Mouse (Mus musculus): ENCODE data around the gene Lrrc23. TPM values are rescaled to one million over a fixed set of nuclear protein-coding genes. Genes with fewer than 3 reads are reported as not detected.

Lrrc23 gene
- total and polyA plus RNA-seq, 2 experiments from 2014 or later = 13.7 to 14.7 TPM

- H3K27ac ChIP-seq (ENCODE audit: low read depth, low read length) = no peak overlapping the region
- no peak overlapping the region for H3K4me3 ChIP-seq (ENCODE audit: low read depth, low read length)
- no peak for ATAC-seq
- no peak overlapping the region for H3K9ac ChIP-seq
- no peaks in the 10 kb centered on the region for H3K9me3 ChIP-seq (ENCODE audit: low read length)
- H3K4me1 ChIP-seq (ENCODE audit: insufficient read depth) = no peaks in the 10 kb centered on the region
- no peaks in the 10 kb centered on the region for H3K27me3 ChIP-seq (ENCODE audit: insufficient read depth, low read length)
- TF ChIP-seq CTCF (IDR thresholded peaks at IDR 0.05; ENCODE audit: low read depth) = no peak
- H3K36me3 ChIP-seq (ENCODE audit: insufficient read depth) = no peaks in the 10 kb centered on the region
- WGBS = 45% methylated on average over 8 of the region's 8 CpGs
- DNase-seq = no peak
- no peak overlapping the region for H3K4me2 ChIP-seq (ENCODE audit: low read depth)
These were observed 7.4 kb upstream of the Lrrc23 start for GRCm38 (mm10) chr6:124786756-124787420.

DNA sequence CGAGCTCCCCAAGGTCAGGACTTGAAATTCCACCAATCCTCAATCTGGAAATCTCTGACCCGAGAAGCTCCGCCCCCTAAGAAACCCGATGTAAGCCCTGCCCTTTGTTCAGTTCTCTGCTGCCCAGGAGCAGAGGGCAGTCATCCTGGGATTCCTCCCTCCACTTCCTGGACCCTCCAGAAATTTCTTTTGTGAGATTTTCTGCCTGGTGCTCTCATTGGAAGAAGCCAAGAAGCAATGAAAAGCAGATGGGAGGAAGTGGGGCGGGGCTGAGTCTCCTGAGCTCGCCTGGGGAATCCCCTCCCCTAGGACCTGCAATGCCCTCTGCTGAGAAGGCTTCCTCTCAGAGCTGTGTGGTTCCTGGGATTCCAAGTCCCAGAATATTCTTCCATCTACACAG is 2.9 kb upstream of the Lrrc23 start:
- H3K9me3 ChIP-seq (ENCODE audit: low read length) = no peaks in the 10 kb centered on the region
- 0 out of 2 replicates have a peak, but pooled peaks have one; percentile 12 for ATAC-seq
- H3K9ac ChIP-seq = no peak overlapping the region
- H3K4me3 ChIP-seq (ENCODE audit: low read depth, low read length) = no peak overlapping the region
- TF ChIP-seq CTCF (IDR thresholded peaks at IDR 0.05; ENCODE audit: low read depth) = no peak
- 32% methylated on average over 6 of the region's 6 CpGs for WGBS
- H3K27ac ChIP-seq (ENCODE audit: low read depth, low read length) = no peak overlapping the region
- no peaks in the 10 kb centered on the region for H3K27me3 ChIP-seq (ENCODE audit: insufficient read depth, low read length)
- DNase-seq = no peak
- H3K36me3 ChIP-seq (ENCODE audit: insufficient read depth) = no peaks in the 10 kb centered on the region
- peaks cover 2% of the 10 kb centered on the region; the same call in 1 of the 2 replicates for H3K4me1 ChIP-seq (ENCODE audit: insufficient read depth)
- no peak overlapping the region for H3K4me2 ChIP-seq (ENCODE audit: low read depth)

DNA sequence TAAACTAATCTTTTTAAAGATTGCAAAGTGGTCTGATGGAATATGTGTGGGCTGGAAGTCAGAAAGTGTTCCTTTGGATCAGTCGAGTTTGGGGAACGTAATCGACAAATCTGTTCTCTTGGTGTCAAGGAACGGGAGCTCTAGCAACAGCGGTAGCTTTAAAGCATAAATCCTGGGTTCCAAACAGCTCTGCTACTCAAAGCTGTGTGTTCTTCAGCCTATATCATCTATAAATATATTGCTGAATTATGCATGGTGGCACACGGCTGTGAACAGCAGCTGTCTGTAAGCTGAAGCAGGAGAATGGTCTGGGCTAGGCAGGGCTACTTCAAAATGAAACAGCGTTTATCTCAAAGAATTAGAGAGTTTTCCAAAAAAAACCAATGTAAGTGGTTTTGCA is 1.4 kb upstream of the Lrrc23 start:
- no peak for TF ChIP-seq CTCF (IDR thresholded peaks at IDR 0.05; ENCODE audit: low read depth)
- no peak for DNase-seq
- Histone ChIP-seq H3K27ac (ENCODE audit: low read depth, low read length) (no peak overlapping the region), H3K27me3 (ENCODE audit: insufficient read depth, low read length) (no peaks in the 10 kb centered on the region), H3K4me3 (ENCODE audit: low read depth, low read length) (no peak overlapping the region), H3K9ac (no peak overlapping the region), H3K4me1 (ENCODE audit: insufficient read depth) (peaks cover 2% of the 10 kb centered on the region; the same call in 1 of the 2 replicates), H3K36me3 (ENCODE audit: insufficient read depth) (no peaks in the 10 kb centered on the region), H3K9me3 (ENCODE audit: low read length) (no peaks in the 10 kb centered on the region), H3K4me2 (ENCODE audit: low read depth) (no peak overlapping the region)
- WGBS = 73% methylated on average over 7 of the region's 7 CpGs
- no peak for ATAC-seq

- Histone ChIP-seq H3K27ac (ENCODE audit: low read depth, low read length) (no peak overlapping the region), H3K9me3 (ENCODE audit: low read length) (no peaks in the 10 kb centered on the region), H3K4me3 (ENCODE audit: low read depth, low read length) (peak overlapping the region; percentile 28), H3K9ac (peak overlapping the region; percentile 26; the same call in 1 of the 2 replicates), H3K4me2 (ENCODE audit: low read depth) (peak overlapping the region; percentile 44), H3K4me1 (ENCODE audit: insufficient read depth) (peaks cover 2% of the 10 kb centered on the region; the same call in 1 of the 2 replicates), H3K27me3 (ENCODE audit: insufficient read depth, low read length) (no peaks in the 10 kb centered on the region), H3K36me3 (ENCODE audit: insufficient read depth) (no peaks in the 10 kb centered on the region)
- peak; percentile 19; the same call in 1 of the 2 replicates for TF ChIP-seq CTCF (IDR thresholded peaks at IDR 0.05; ENCODE audit: low read depth)
- WGBS = 4% methylated on average over 10 of the region's 10 CpGs
- ATAC-seq (no peak), DNase-seq (no peak)
These were observed 473 bp upstream of the Lrrc23 start for GRCm38 (mm10) chr6:124779984-124780416.

DNA sequence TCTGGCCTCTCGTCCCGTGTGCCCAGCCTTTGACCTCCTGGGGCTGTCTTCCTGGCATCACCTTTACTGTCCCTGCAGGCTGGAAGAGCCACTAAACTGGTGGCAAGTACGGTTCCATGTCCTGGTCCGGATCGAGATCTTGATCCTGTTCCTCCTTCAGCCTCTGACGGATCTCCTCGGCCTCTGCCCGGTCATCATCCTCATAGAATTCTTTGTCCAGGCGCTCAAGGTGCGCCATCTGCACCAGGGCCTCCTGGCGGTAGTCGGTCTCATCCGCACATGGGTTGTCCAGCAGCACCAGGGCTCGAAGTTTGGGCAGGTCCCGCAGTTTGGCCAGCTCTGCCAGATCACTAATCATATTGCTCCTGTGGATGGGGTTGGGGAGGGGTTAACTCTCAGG is 9.0 kb downstream of the Lrrc23 start:
- no peaks in the 10 kb centered on the region for H3K9me3 ChIP-seq (ENCODE audit: low read length)
- WGBS = 89% methylated on average over 15 of the region's 15 CpGs
- DNase-seq (no peak), ATAC-seq (no peak)
- no peak overlapping the region for H3K4me3 ChIP-seq (ENCODE audit: low read depth, low read length)
- H3K27ac ChIP-seq (ENCODE audit: low read depth, low read length) = no peak overlapping the region
- no peak for TF ChIP-seq CTCF (IDR thresholded peaks at IDR 0.05; ENCODE audit: low read depth)
- H3K4me1 ChIP-seq (ENCODE audit: insufficient read depth) = 0 out of 2 replicates have a peak, but pooled peaks cover 5% of the 10 kb centered on the region
- no peak overlapping the region for H3K9ac ChIP-seq
- no peaks in the 10 kb centered on the region; the same call in 1 of the 2 replicates for H3K36me3 ChIP-seq (ENCODE audit: insufficient read depth)
- no peak overlapping the region for H3K4me2 ChIP-seq (ENCODE audit: low read depth)
- no peaks in the 10 kb centered on the region for H3K27me3 ChIP-seq (ENCODE audit: insufficient read depth, low read length)

GRCm38 (mm10) chr6:124770013-124770412 is 9.5 kb downstream of the Lrrc23 start:
- 70% methylated on average over 7 of the region's 7 CpGs for WGBS

DNA sequence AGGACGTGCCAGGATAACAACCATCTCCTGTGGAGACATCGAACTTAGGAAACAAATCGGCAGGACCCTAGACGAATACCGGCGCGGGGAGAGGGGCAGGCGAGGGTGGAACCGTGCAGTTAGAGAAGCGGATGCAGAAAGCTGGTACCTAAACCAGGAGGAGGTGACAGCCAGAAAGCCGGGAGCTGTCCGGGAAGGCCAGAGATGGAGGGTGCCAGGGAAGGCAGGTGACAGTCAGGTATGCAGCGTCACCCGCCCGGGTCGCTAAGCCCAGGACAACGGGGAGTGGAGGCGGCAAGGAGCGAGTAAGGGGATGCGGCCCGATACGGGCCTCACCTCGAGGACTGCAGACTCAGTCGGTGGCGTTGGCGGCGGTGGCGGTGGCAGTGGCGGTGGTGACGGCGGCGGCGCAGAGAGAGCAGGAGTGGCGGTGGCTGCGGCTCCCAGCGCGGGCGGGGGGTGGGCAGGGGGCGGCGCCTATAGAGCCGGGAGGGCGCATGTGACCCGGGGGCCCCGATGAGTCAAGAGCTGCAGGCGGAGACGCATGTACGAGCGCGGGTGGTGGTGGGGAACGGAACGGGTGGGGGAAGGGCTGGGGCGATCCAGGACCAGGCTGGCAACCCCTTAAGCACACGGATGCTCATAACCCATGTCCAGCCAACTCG is 10.3 kb downstream of the Lrrc23 start, which contains the start of gene Eno2:
Gene Eno2, minus strand, starts transcription at position 573 of the 665 bp plus-strand sequence.
- peak; percentile 87 for DNase-seq

More at GRCm38 (mm10) chr6:124770013-124770412, 9.5 kb downstream of the Lrrc23 start:
- Histone ChIP-seq H3K36me3 (ENCODE audit: insufficient read depth) (no peaks in the 10 kb centered on the region; the same call in 1 of the 2 replicates), H3K9ac (peak overlapping the region; percentile 67), H3K9me3 (ENCODE audit: low read length) (no peaks in the 10 kb centered on the region), H3K27me3 (ENCODE audit: insufficient read depth, low read length) (no peaks in the 10 kb centered on the region), H3K27ac (ENCODE audit: low read depth, low read length) (peak overlapping the region; percentile 47; the same call in 1 of the 2 replicates), H3K4me1 (ENCODE audit: insufficient read depth) (0 out of 2 replicates have a peak, but pooled peaks cover 5% of the 10 kb centered on the region), H3K4me2 (ENCODE audit: low read depth) (peak overlapping the region; percentile 76), H3K4me3 (ENCODE audit: low read depth, low read length) (peak overlapping the region; percentile 54)
- ATAC-seq = no peak
- no peak for DNase-seq
- TF ChIP-seq CTCF (IDR thresholded peaks at IDR 0.05; ENCODE audit: low read depth) = no peak

More for the DNA sequence above, 10.3 kb downstream of the Lrrc23 start, which contains the start of gene Eno2:
- WGBS = 1% methylated on average over 50 of the region's 54 CpGs
- peak within 1 kb of the TSS; percentile 76 for H3K4me2 ChIP-seq (ENCODE audit: low read depth)
- no peak for TF ChIP-seq CTCF (IDR thresholded peaks at IDR 0.05; ENCODE audit: low read depth)
- H3K4me3 ChIP-seq (ENCODE audit: low read depth, low read length) = peak within 1 kb of the TSS; percentile 54
- no peaks in the 10 kb centered on the region for H3K9me3 ChIP-seq (ENCODE audit: low read length)
- no peaks in the 10 kb centered on the region; the same call in 1 of the 2 replicates for H3K36me3 ChIP-seq (ENCODE audit: insufficient read depth)
- H3K27ac ChIP-seq (ENCODE audit: low read depth, low read length) = peak within 1 kb of the TSS; percentile 47
- H3K27me3 ChIP-seq (ENCODE audit: insufficient read depth, low read length) = no peaks in the 10 kb centered on the region
- H3K4me1 ChIP-seq (ENCODE audit: insufficient read depth) = 0 out of 2 replicates have a peak, but pooled peaks cover 5% of the 10 kb centered on the region
- peak within 1 kb of the TSS; percentile 67 for H3K9ac ChIP-seq
- peak; percentile 94 for ATAC-seq

Data from forebrain, postnatal 0 days (tissue).